In the genomic region with DNA sequence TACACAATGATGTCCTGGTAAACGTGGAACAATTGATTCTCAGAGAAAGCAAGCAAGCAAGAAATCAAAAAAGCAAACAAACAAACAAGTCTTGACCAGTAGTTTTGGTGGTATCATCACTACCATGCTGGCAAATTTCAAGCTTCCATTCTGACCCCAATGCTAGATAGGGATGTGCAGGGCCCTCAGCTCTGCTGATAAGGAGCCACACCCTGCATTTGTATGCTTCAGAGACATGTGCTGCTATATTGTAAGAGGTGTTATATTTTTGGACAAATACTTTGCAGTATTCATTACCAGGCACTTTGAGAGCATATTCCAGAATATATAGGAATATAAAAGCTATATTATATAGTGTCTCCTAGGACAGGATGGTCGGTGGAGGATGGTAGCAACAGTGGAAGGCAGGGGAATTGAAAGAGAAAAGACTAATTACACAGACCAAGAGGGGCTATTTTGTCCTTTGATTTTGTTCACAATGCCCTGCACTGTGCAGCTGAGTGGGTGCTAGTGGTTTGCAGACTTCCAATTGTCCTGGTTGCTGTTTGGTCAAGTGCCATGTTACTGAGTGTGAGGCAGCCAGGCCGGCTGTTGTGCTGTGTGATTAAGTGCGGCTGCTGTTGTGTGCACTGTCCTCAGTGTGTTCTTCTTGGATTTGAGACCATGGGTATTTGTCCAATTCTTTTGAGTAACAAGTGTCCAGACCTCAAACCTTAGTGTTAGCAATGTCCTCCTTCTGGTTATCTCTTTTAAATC, we compare ENCODE assay signal across 13 mouse cellular contexts. TPM values are rescaled to one million over a fixed set of nuclear protein-coding genes. Genes with fewer than 3 reads are reported as not detected.
DNase-seq lines count a peak whose midpoint lies in the region; ATAC-seq and TF ChIP-seq lines count a peak whose summit lies in the region.
"Had no signal": no experiment of that assay in that cellular context is flagged by ENCODE, and none has a peak within 500 bp of the region (broad histone marks: within the 10 kb centered on the region; RNA-seq: fewer than 3 reads in every experiment).

No protein-coding gene starts in this region.

- no peaks in the 10 kb centered on the region for H3K27me3 ChIP-seq in liver, embryonic 11.5 days (replicated peaks; ENCODE audit: control insufficient read depth, insufficient read depth, low read length)
- no peaks in the 10 kb centered on the region for H3K27me3 ChIP-seq in liver, postnatal 0 days (ENCODE audit: insufficient read depth, low read length)
- no peaks in the 10 kb centered on the region for H3K27me3 ChIP-seq in forebrain, embryonic 12.5 days
- H3K27me3 ChIP-seq in midbrain, postnatal 0 days (ENCODE audit: insufficient read depth, low read length) = no peaks in the 10 kb centered on the region
- H3K27me3 ChIP-seq: midbrain, embryonic 12.5 days had no signal

- TF ChIP-seq CTCF in liver, postnatal 0 days (IDR thresholded peaks at IDR 0.05; ENCODE audit: low read depth) = no peak
- no peak for TF ChIP-seq CTCF in midbrain, postnatal 0 days (IDR thresholded peaks at IDR 0.05)

- ATAC-seq in liver, embryonic 11.5 days (replicated peaks; ENCODE audit: low FRiP score) = peak; percentile 86
- no peak for ATAC-seq in liver, postnatal 0 days
- peak; percentile 46; the same call in 1 of the 2 replicates for ATAC-seq in forebrain, embryonic 12.5 days (ENCODE audit: low FRiP score)
- ATAC-seq in midbrain, postnatal 0 days (ENCODE audit: low FRiP score) = 0 out of 2 replicates have a peak, but pooled peaks have one; percentile 16

- no peak overlapping the region for H3K27ac ChIP-seq in liver, embryonic 11.5 days (ENCODE audit: low read depth, low read length)
- H3K27ac ChIP-seq in liver, postnatal 0 days (ENCODE audit: low read depth) = no peak overlapping the region
- H3K27ac ChIP-seq in forebrain, embryonic 12.5 days = no peak overlapping the region
- H3K27ac ChIP-seq in midbrain, postnatal 0 days (ENCODE audit: low read depth, low read length) = no peak overlapping the region
- H3K27ac ChIP-seq: midbrain, embryonic 12.5 days had no signal

- H3K9ac ChIP-seq in liver, embryonic 11.5 days (ENCODE audit: low read depth, low read length) = no peak overlapping the region
- H3K9ac ChIP-seq in liver, postnatal 0 days (replicated peaks) = no peak overlapping the region
- H3K9ac ChIP-seq in forebrain, embryonic 12.5 days = no peak overlapping the region
- H3K9ac ChIP-seq in midbrain, postnatal 0 days (replicated peaks; ENCODE audit: low read length, poor library complexity, severe bottlenecking) = no peak overlapping the region
- H3K9ac ChIP-seq: midbrain, embryonic 12.5 days had no signal

- peaks cover 7% of the 10 kb centered on the region for H3K4me1 ChIP-seq in liver, embryonic 11.5 days (replicated peaks; ENCODE audit: control insufficient read depth, insufficient read depth, low read length)
- H3K4me1 ChIP-seq in liver, postnatal 0 days (ENCODE audit: insufficient read depth) = no peaks in the 10 kb centered on the region
- no peaks in the 10 kb centered on the region for H3K4me1 ChIP-seq in forebrain, embryonic 12.5 days
- no peaks in the 10 kb centered on the region for H3K4me1 ChIP-seq in midbrain, postnatal 0 days (ENCODE audit: insufficient read depth, low read length)

- H3K4me2 ChIP-seq in liver, embryonic 11.5 days = no peak overlapping the region
- no peak overlapping the region for H3K4me2 ChIP-seq in liver, postnatal 0 days (ENCODE audit: low read depth, low read length)
- H3K4me2 ChIP-seq in forebrain, embryonic 12.5 days = no peak overlapping the region
- no peak overlapping the region for H3K4me2 ChIP-seq in midbrain, postnatal 0 days (ENCODE audit: low read depth, low read length, poor library complexity, severe bottlenecking)
- H3K4me2 ChIP-seq: midbrain, embryonic 12.5 days had no signal

- no peak overlapping the region for H3K4me3 ChIP-seq in liver, embryonic 11.5 days (ENCODE audit: low read depth, low read length)
- H3K4me3 ChIP-seq in liver, postnatal 0 days (ENCODE audit: low read depth, low read length) = no peak overlapping the region
- H3K4me3 ChIP-seq in forebrain, embryonic 12.5 days (replicated peaks) = no peak overlapping the region
- no peak overlapping the region for H3K4me3 ChIP-seq in midbrain, postnatal 0 days (ENCODE audit: low read depth, low read length)
- H3K4me3 ChIP-seq: midbrain, embryonic 12.5 days had no signal

- no peaks in the 10 kb centered on the region for H3K36me3 ChIP-seq in liver, embryonic 11.5 days (ENCODE audit: control insufficient read depth, insufficient read depth, low read length)
- no peaks in the 10 kb centered on the region for H3K36me3 ChIP-seq in liver, postnatal 0 days (replicated peaks; ENCODE audit: insufficient read depth, low read length)
- H3K36me3 ChIP-seq in forebrain, embryonic 12.5 days (replicated peaks) = no peaks in the 10 kb centered on the region
- no peaks in the 10 kb centered on the region for H3K36me3 ChIP-seq in midbrain, postnatal 0 days (ENCODE audit: insufficient read depth, low read length)
- H3K36me3 ChIP-seq: midbrain, embryonic 12.5 days had no signal

- no peaks in the 10 kb centered on the region for H3K9me3 ChIP-seq in liver, embryonic 11.5 days (ENCODE audit: control insufficient read depth, low read length)
- H3K9me3 ChIP-seq in liver, postnatal 0 days (ENCODE audit: low read length) = no peaks in the 10 kb centered on the region
- H3K9me3 ChIP-seq in forebrain, embryonic 12.5 days = no peaks in the 10 kb centered on the region
- no peaks in the 10 kb centered on the region for H3K9me3 ChIP-seq in midbrain, postnatal 0 days (ENCODE audit: low read length)
- H3K9me3 ChIP-seq: midbrain, embryonic 12.5 days had no signal

- no peak for DNase-seq in liver, embryonic 11.5 days (ENCODE audit: low spot score)
- DNase-seq in liver, postnatal 0 days = no peak
- peak; percentile 25 to 44 for DNase-seq in lung, adult 18-20 months
- DNase-seq in midbrain, postnatal 0 days (ENCODE audit: low spot score) = peak; percentile 18
- no peak for DNase-seq in spleen, postnatal 36 days (ENCODE audit: low spot score in 2 of 2)
- no peak for DNase-seq in cerebellum, postnatal 36 days
- DNase-seq in cerebellum, postnatal 4 days (ENCODE audit: low spot score in 2 of 2) = no peak
- DNase-seq: adrenal gland, postnatal 10 days; cerebellum, adult 11 months; kidney, adult 8-10 months; thymus, postnatal 14 days had no signal

- TF ChIP-seq EP300 in liver, postnatal 0 days (IDR thresholded peaks at IDR 0.05; ENCODE audit: low read depth) = no peak

- 75% methylated on average over 4 of the region's 4 CpGs for WGBS in liver, embryonic 11.5 days
- WGBS in liver, postnatal 0 days (ENCODE audit: insufficient replicate concordance) = 70% methylated on average over 4 of the region's 4 CpGs
- 49% methylated on average over 4 of the region's 4 CpGs for WGBS in forebrain, embryonic 12.5 days
- WGBS in midbrain, postnatal 0 days = 78% methylated on average over 4 of the region's 4 CpGs

RNA-seq across cellular contexts. Expression of a gene that starts 54.9 kb away (rescaled TPM):
- polyA plus RNA-seq in liver, embryonic 11.5 days (2014; fragmentation: Nextera tagmentation; extraction: Ambion mirVana) = 1.9 and 2.3 TPM in 2 replicates
- polyA plus RNA-seq in liver, postnatal 0 days (2015; fragmentation: Nextera tagmentation; extraction: Ambion mirVana) = 1.9 TPM in 2 replicates
- polyA plus RNA-seq in forebrain, embryonic 12.5 days (2016; fragmentation: Nextera tagmentation; extraction: Ambion mirVana) = 16.6 and 17.1 TPM in 2 replicates
- total RNA-seq in midbrain, postnatal 0 days (2014; rRNA removed) = 47.4 and 51.8 TPM in 2 replicates
- polyA plus RNA-seq in midbrain, postnatal 0 days (2015; fragmentation: Nextera tagmentation; extraction: Ambion mirVana) = 12.1 and 12.8 TPM in 2 replicates

Comparison
In these comparisons a context has a peak if more than half of its experiments do, and no peak if none do; other contexts are left out.
1. DNase-seq: peak in lung, adult 18-20 months (2 of 2) and midbrain, postnatal 0 days (single experiment); none in liver, embryonic 11.5 days (single experiment), liver, postnatal 0 days (single experiment), spleen, postnatal 36 days (0 of 2), cerebellum, postnatal 36 days (0 of 2) and cerebellum, postnatal 4 days (0 of 2).